Mouse (Mus musculus) CD4-positive helper T cell, adult 2 months (primary cell): ENCODE data around the gene Pdzrn3.

Experiments used
- DNase-seq: peaks from one replicate; pipeline ENCODE4 v3.0.0-alpha.2; 2012; ENCODE audit warnings: low read depth, missing footprints, low spot score

The Pdzrn3 gene

DNA sequence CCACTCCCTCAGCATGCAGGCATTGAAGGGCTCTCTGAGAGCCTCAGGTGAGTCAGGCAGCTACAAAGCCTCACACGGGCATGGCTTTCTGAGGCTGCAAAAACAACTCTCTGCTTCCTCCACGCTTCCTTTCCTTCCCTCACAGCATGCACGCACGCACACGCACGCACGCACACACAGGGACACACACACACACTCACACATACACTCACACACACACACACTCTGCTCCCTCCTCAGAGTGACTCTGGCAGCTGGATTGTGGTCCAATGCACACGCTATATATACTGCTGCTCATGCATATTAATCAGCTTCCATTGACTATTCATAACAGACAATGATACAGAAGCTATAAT is 178.8 kb downstream of the Pdzrn3 start:
- no peak for DNase-seq

DNA sequence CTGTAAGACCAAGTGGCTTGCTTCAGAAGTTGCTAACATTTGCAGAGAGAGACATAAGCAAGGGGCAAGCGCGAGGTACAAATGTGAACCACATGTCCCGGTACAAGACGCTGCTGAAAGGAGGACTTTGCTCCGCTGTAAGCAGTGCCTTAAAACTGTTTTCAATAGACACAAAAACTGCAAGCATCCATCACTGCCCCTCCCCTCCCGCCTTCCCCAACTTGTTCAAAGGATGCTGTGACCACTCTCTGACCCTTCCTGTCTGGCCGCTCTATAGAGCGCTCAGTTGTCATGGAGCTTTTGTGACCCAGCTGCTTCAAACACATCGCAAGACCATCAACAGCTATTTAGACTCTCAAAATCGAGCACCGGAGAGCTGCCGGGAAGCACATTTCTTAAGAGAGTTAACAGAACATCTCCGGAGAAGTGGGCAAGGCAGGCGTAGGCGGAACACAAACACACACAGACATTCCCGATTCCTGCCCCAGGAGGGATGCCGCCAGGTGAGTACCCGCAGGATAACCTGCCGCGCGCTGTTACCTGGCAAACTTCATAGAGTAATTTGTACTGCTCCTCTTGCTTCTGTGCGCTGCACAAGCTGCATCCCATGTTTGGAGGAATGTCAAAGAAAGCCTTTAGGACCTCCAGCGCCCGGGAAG is 179.3 kb downstream of the Pdzrn3 start:
- no peak for DNase-seq

DNA sequence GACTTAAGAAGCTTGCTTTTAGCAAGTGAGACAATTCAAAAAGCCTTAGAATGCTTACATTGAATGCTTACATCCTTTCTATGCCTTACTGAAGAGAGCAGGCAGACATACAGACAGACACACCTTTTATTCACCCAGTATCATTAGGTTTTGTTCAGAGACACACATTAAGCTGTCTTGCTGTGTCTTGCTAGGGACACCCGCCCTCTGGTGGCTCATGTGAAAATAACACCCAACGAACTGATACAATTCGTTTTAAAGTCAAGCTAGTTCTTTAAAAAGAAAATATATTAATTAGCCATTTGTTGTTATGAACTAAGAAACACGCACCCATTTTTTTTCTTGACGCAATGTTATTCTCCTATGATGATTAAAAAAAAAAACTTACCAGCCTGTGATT is 180.1 kb downstream of the Pdzrn3 start:
- DNase-seq, result peak; percentile 11

DNA sequence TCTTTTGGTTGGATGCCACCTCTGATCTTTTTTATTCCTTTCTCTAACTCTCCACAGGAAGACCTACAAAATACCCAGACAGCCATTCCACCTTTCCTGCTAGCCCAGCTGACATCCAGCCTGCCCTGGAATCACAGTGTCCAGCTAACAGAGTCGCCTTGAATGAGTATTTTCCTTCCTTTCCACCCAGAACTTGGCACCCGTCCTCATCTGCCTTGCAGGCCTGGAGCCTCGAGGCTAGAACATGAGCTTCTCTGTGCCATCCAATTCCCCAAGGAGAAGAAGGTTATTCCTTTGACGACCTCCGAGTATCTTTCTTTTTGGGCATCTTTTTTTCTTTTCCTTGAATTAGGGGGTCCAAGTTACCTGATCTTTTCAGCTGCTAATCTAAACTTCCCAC is 181.8 kb downstream of the Pdzrn3 start:
- no peak for DNase-seq

DNA sequence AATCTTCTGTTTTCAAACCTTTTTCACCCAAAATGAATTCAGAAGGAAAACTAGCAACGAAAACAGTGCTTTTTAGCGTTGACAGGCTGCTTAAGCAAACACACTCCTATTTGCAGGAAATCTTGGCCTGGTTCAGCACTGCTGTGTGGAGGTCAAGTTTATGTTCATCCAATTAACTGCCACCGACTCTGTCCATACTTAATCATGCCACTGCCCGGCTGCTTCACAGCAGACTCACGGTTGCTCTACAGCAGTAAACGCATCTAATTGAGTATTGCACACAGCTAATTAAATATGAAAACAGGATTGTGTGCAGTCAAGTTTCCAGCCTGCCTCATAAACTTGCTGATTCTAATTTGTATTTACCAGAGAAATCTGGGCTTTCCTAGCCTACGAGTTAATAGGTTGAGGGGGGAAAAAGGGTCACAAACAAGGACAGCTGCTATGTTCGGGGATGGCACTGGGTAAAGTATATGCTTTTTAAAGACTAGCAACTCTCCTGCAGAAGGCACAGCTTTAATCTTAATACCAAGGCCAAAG is 183.2 kb downstream of the Pdzrn3 start:
- no peak for DNase-seq

DNA sequence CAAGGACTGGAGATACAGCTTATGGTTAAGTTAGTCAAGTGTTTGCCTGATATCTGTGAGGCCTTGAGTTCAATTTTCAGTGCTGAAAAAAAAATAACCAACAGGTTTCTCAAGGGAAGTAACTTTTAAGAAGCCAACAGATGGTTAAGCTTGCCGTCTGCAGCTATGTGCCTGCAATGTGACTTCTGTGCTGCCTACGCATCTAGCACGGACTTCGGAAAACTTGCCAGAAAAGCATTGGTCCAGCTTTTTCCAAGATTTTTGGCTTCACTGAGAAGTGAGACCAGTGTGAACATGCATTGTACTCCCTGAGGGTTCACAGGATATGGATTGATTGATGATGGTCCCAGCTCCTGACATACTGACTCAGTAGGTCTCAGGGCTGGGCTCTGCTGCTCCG is 186.1 kb downstream of the Pdzrn3 start:
- DNase-seq, result no peak

GRCm38 (mm10) chr6:101187322-101187721 is 190.4 kb downstream of the Pdzrn3 start:
- no peak for DNase-seq

GRCm38 (mm10) chr6:101186887-101187286 is 190.8 kb downstream of the Pdzrn3 start:
- DNase-seq, result no peak

DNA sequence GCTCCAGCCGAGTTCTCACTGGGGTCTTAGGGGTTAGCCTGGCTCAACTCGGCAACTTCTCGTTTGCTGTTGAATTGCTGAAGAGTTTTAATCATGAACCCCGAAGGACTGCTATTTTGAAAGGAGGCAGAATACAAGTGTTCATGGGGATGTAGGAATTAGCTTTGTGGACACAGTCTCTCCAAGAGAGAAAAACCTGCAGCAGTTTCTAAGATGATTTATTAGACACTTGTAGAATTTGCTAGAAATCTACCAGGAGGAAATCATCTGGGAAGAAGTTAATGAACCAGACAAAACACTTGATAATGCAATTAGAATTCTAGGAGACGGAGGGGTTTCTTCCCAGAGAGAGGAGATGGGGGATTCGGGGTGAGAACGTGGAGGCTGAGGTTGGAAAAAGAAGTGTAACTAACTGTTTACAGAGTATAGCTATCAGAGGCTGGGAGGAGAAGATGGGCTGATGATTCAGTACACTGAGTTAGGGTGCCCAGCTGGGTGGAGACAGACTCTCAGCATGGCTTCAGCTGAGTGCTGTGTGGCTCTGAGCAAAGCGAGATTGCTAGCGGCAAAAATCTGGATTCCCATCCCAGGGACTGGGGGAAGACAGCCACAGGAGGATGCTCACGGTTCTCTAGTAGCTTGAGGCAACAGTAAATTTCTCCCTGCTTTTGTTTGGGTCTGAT is 193.5 kb downstream of the Pdzrn3 start:
- DNase-seq, result no peak

DNA sequence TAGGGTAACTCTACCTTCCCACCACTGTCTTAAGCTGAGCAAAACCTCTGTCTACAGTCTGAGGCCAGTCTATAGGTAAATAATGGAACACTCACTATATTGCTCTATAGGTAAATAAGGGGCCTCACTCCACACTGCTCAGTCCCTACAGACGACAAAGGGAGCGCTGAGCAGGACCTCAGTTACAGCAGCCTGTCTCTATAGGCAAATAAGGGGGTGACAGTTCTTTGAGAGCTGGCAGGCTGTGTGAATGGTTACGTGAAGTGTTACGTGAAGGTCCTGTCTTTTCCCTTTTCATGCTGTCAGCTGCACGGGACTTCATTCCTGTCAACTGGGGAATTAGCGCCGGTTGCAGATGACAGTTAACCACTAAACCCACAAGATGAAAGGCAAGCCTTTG is 207.0 kb downstream of the Pdzrn3 start:
- DNase-seq, result no peak

DNA sequence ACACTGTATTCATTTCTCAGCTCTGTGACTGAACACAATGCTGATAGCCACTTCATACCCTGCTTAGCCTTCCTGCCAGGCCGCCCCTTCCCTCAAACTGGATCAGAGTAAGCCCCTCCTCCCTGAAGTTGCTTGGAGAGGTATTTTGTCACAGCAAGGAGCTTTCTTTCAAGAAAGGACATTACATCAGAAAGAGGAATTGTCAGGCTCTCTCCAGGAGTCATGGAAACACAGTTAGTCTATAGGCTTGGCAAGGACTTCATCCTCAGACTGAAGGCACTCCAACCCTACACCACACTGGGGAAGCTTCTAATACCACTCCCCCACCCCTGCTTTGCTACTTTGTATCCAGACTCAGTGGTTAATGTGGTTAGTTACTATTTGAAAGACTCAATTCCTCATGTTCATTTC is 224.2 kb downstream of the Pdzrn3 start:
- DNase-seq, result no peak

GRCm38 (mm10) chr6:101135368-101135767 is 242.3 kb downstream of the Pdzrn3 start:
- no peak for DNase-seq

- DNase-seq, result no peak
Measured at GRCm38 (mm10) chr6:101125396-101125795, 252.3 kb downstream of the Pdzrn3 start.

GRCm38 (mm10) chr6:101108951-101109350 is 268.7 kb downstream of the Pdzrn3 start:
- DNase-seq, result no peak

DNA sequence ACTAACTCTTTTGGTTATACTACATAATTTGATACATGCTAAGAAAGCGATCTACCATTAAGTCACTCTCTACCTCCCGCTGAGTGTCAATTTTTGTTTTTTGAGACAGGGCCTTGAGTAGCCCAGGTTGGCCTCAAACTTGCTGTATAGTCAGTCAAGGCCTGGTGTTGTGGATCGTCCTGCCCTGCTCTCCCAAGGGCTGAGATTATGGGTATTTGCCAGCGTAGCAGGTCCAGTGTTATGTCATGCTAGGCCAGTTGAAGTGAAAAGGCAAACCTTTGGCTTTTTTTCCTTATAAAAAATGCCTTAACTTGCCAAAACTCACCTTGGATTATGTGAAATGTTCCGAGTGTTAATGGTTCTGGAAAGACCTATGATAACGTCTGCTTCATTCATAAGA is 274.2 kb downstream of the Pdzrn3 start:
- no peak for DNase-seq

- no peak for DNase-seq
Measured at GRCm38 (mm10) chr6:101101709-101102654, 275.7 kb downstream of the Pdzrn3 start.
